Mouse (Mus musculus) thymus, adult 2 months (tissue): Measurements from ENCODE around the gene Mylk3. TPM values are rescaled to one million over a fixed set of nuclear protein-coding genes. Genes with fewer than 3 reads are reported as not detected.

Experiments
- DNase-seq: peaks from one replicate; pipeline ENCODE4 v3.0.0; 2021
- H3K27ac ChIP-seq: fragments of 200-500 bp; 2 replicates; pipeline ENCODE4 v1.5.1; 2012; ENCODE audit warnings: low read length, control low read depth; ENCODE audit not compliant: control insufficient read depth, insufficient read depth
- H3K27me3 ChIP-seq: fragments of 200-500 bp; 2 replicates; pipeline ENCODE4 v1.6.1; 2012; ENCODE audit warnings: mild to moderate bottlenecking, low read length, moderate library complexity, mixed read lengths; ENCODE audit not compliant: control insufficient read depth, insufficient read depth
- H3K36me3 ChIP-seq: fragments of 200-500 bp; 2 replicates; pipeline ENCODE4 v1.6.1; 2012; ENCODE audit warnings: mild to moderate bottlenecking, low read length, moderate library complexity; ENCODE audit not compliant: control insufficient read depth, insufficient read depth
- H3K4me1 ChIP-seq: fragments of 200-500 bp; replicated peaks from 2 replicates; pipeline ENCODE4 v1.6.1; 2012; ENCODE audit warnings: low read length; ENCODE audit not compliant: control insufficient read depth, insufficient read depth
- H3K4me3 ChIP-seq: fragments of 200-500 bp; 2 replicates; pipeline ENCODE4 v1.5.1; 2012; ENCODE audit warnings: mild to moderate bottlenecking, low read length, control low read depth, moderate library complexity; ENCODE audit not compliant: control insufficient read depth, insufficient read depth
- CTCF ChIP-seq: fragments of 200-500 bp; IDR thresholded peaks from 2 replicates; pipeline ENCODE4 v1.5.1; 2012; ENCODE audit warnings: mild to moderate bottlenecking, control low read depth, low read length, moderate library complexity, borderline replicate concordance; ENCODE audit not compliant: control insufficient read depth, poor library complexity, insufficient read depth; ENCODE audit errors: extremely low read depth
- POLR2A ChIP-seq: fragments of 200-500 bp; IDR thresholded peaks from 2 replicates; pipeline ENCODE4 v1.6.1; 2012; ENCODE audit warnings: mild to moderate bottlenecking, low read length, control low read depth, moderate library complexity; ENCODE audit not compliant: control insufficient read depth, poor library complexity, insufficient read depth; ENCODE audit errors: extremely low read depth
- WGBS: fragments of 180-500 bp; shearing (Covaris S2); methylation state at CpG from one replicate; pipeline ENCODE4 v1.1.7; 2018; 5-methylcytosine and 5-hydroxymethylcytosine counted together
- polyA plus RNA-seq: library from polyadenylated mRNA; depleted of rRNA; stranded (reverse); fragments of >200 nt; gene quantifications from 2 replicates; pipeline ENCODE4 v1.2.3, GENCODE M21; 2012; rRNA removed

The Mylk3 gene
- polyA plus RNA-seq, 1 experiment, result 9.0 TPM

GRCm38 (mm10) chr8:85303531-85303930, 82.6 kb downstream of the Mylk3 start:
- Histone ChIP-seq H3K4me3 (no peak overlapping the region), H3K27me3 (no peaks in the 10 kb centered on the region), H3K4me1 (0 out of 2 replicates have a peak, but pooled peaks cover 5% of the 10 kb centered on the region), H3K27ac (no peak overlapping the region), H3K36me3 (peaks cover 45% of the 10 kb centered on the region)
- TF ChIP-seq CTCF (no peak), POLR2A (no peak)
- WGBS, result 95% methylated on average over 5 of the region's 5 CpGs
- DNase-seq, result no peak

GRCm38 (mm10) chr8:85302931-85303330, 83.2 kb downstream of the Mylk3 start:
- WGBS, result 75% methylated on average over 3 of the region's 3 CpGs
- Histone ChIP-seq H3K4me3 (no peak overlapping the region), H3K27ac (no peak overlapping the region), H3K36me3 (peaks cover 39% of the 10 kb centered on the region), H3K4me1 (0 out of 2 replicates have a peak, but pooled peaks cover 5% of the 10 kb centered on the region), H3K27me3 (no peaks in the 10 kb centered on the region)
- no peak for DNase-seq
- TF ChIP-seq POLR2A (no peak), CTCF (no peak)

- H3K27me3 ChIP-seq, result no peaks in the 10 kb centered on the region
- peaks cover 30% of the 10 kb centered on the region for H3K36me3 ChIP-seq
- TF ChIP-seq CTCF, result no peak
- no peak for TF ChIP-seq POLR2A
- H3K4me1 ChIP-seq, result 0 out of 2 replicates have a peak, but pooled peaks cover 5% of the 10 kb centered on the region
- DNase-seq, result no peak
- H3K4me3 ChIP-seq, result no peak overlapping the region
- WGBS, result 93% methylated on average over 1 of the region's 1 CpGs
- H3K27ac ChIP-seq, result no peak overlapping the region
Observed at GRCm38 (mm10) chr8:85301941-85302340, 84.2 kb downstream of the Mylk3 start.

- under 1% methylated on average over 62 of the region's 63 CpGs for WGBS
- Histone ChIP-seq H3K4me3 (peak within 1 kb of the TSS; percentile 77), H3K36me3 (peaks cover 9% of the 10 kb centered on the region), H3K27me3 (no peaks in the 10 kb centered on the region), H3K27ac (peak within 1 kb of the TSS; percentile 42; the same call in 1 of the 2 replicates), H3K4me1 (0 out of 2 replicates have a peak, but pooled peaks cover 5% of the 10 kb centered on the region)
- TF ChIP-seq POLR2A (peak; percentile 71; the same call in 1 of the 2 replicates), CTCF (no peak)
- DNase-seq, result peak; percentile 95
Observed at GRCm38 (mm10) chr8:85299434-85300077, 86.6 kb downstream of the Mylk3 start, which contains the start of the genes Orc6 and Vps35. Gene Orc6 (plus strand): TSS chr8:85299632. Gene Vps35 (minus strand): TSS chr8:85299802.

GRCm38 (mm10) chr8:85298600-85299433, 87.3 kb downstream of the Mylk3 start:
- Histone ChIP-seq H3K4me3 (peak overlapping the region; percentile 77), H3K4me1 (0 out of 2 replicates have a peak, but pooled peaks cover 5% of the 10 kb centered on the region), H3K27me3 (no peaks in the 10 kb centered on the region), H3K36me3 (peaks cover 11% of the 10 kb centered on the region), H3K27ac (no peak overlapping the region)
- peak; percentile 7 for DNase-seq
- no peak for TF ChIP-seq POLR2A
- no peak for TF ChIP-seq CTCF
- under 1% methylated on average over 53 of the region's 53 CpGs for WGBS

GRCm38 (mm10) chr8:85286846-85287245, 99.3 kb downstream of the Mylk3 start:
- TF ChIP-seq CTCF (no peak), POLR2A (no peak)
- Histone ChIP-seq H3K27me3 (no peaks in the 10 kb centered on the region), H3K4me3 (no peak overlapping the region), H3K4me1 (no peaks in the 10 kb centered on the region), H3K27ac (no peak overlapping the region), H3K36me3 (peaks cover 52% of the 10 kb centered on the region)
- no peak for DNase-seq
- WGBS, result 98% methylated on average over 1 of the region's 1 CpGs

Other genes with a start within 250 kb of the Mylk3 start
- gene Cks1brt, start 234.4 kb downstream of the Mylk3 start, polyA plus RNA-seq, result not detected in 2 replicates
- gene Olfr371, start 160.4 kb downstream of the Mylk3 start, polyA plus RNA-seq, result not detected in 2 replicates
- 29.0 and 32.1 TPM in 2 replicates for gene Orc6, start 86.7 kb downstream of the Mylk3 start, polyA plus RNA-seq
- gene Vps35, start 86.5 kb downstream of the Mylk3 start, polyA plus RNA-seq, result 14.1 and 15.7 TPM in 2 replicates
- 6.6 and 7.2 TPM in 2 replicates for gene 4921524J17Rik, start 46.5 kb upstream of the Mylk3 start, polyA plus RNA-seq
- gene Gpt2, start 106.2 kb upstream of the Mylk3 start, polyA plus RNA-seq, result 6.0 and 8.2 TPM in 2 replicates
- 10.1 and 13.1 TPM in 2 replicates for gene Dnaja2, start 169.0 kb upstream of the Mylk3 start, polyA plus RNA-seq